12 mouse cellular contexts compared by ENCODE assay signal in the genomic region with DNA sequence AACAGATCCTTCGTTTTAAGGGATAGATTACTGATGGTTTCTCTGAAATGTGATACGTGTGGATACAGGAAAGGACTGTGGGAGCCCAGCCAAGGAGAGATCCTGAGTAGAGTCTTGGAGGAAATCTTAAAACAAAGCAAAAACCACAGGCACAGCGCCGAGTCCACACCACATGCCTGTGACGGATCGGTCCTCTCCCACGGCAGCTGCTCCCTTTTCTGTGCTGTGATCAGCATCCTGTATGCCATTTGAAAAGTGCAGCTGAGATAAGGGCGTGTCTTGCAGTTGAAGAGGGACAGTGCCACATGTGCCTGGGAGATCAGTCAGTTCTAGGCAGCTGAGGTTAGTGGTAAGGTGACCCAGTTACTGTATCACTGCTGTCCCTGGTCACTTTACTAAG. TPM values are rescaled to one million over a fixed set of nuclear protein-coding genes. Genes with fewer than 3 reads are reported as not detected.
DNase-seq lines count a peak whose midpoint lies in the region; ATAC-seq and TF ChIP-seq lines count a peak whose summit lies in the region.
"Had no signal": no experiment of that assay in that cellular context is flagged by ENCODE, and none has a peak within 500 bp of the region (broad histone marks: within the 10 kb centered on the region; RNA-seq: fewer than 3 reads in every experiment).

No protein-coding gene starts in this region.

- DNase-seq in gastrocnemius, adult 2 months, result peak; percentile 56
- DNase-seq in gastrocnemius, postnatal 4 days (ENCODE audit: low spot score in 2 of 2), result no peak
- peak; percentile 59 to 66 for DNase-seq in kidney, postnatal 25 days
- peak; percentile 12 for DNase-seq in induced T-regulatory cell, adult 2 months (ENCODE audit: low read depth)
- peak; percentile 34 for DNase-seq in skeletal muscle tissue, adult 2 months (ENCODE audit: low read depth, low spot score)
- no peak for DNase-seq in ovary, postnatal 14 days (ENCODE audit: low spot score)
- no peak for DNase-seq in left cerebral cortex, adult 11 months (ENCODE audit: low spot score)
- DNase-seq: embryo, embryonic 11 days had no signal

- H3K27ac ChIP-seq in gastrocnemius, adult 2 months, result peak overlapping the region; percentile 50; the same call in 1 of the 2 replicates
- no peak overlapping the region for H3K27ac ChIP-seq in kidney, embryonic 14.5 days (ENCODE audit: low read depth, low read length)
- H3K27ac ChIP-seq: hindbrain, embryonic 15.5 days; midbrain, embryonic 13.5 days had no signal

- no peak overlapping the region for H3K4me2 ChIP-seq in kidney, embryonic 14.5 days (replicated peaks; ENCODE audit: low read depth, low read length)
- H3K4me2 ChIP-seq: hindbrain, embryonic 15.5 days; midbrain, embryonic 13.5 days had no signal

- no peak overlapping the region for H3K4me3 ChIP-seq in gastrocnemius, adult 2 months
- H3K4me3 ChIP-seq in kidney, embryonic 14.5 days (ENCODE audit: low read length), result no peak overlapping the region
- H3K4me3 ChIP-seq: hindbrain, embryonic 15.5 days; midbrain, embryonic 13.5 days had no signal

- no peaks in the 10 kb centered on the region for H3K9me3 ChIP-seq in kidney, embryonic 14.5 days (ENCODE audit: control insufficient read depth, low read length)
- H3K9me3 ChIP-seq: hindbrain, embryonic 15.5 days; midbrain, embryonic 13.5 days had no signal

- ATAC-seq in kidney, embryonic 14.5 days (ENCODE audit: low FRiP score, low TSS enrichment), result no peak
- ATAC-seq: midbrain, embryonic 13.5 days; Patski had no signal

- whole genome bisulfite sequencing in kidney, embryonic 14.5 days, result 43% methylated on average over 8 of the region's 8 CpGs

- no peaks in the 10 kb centered on the region for H3K27me3 ChIP-seq in kidney, embryonic 14.5 days (ENCODE audit: control insufficient read depth, insufficient read depth, low read length)
- H3K27me3 ChIP-seq: hindbrain, embryonic 15.5 days; midbrain, embryonic 13.5 days; Patski had no signal

- H3K36me3 ChIP-seq in kidney, embryonic 14.5 days (ENCODE audit: control insufficient read depth, insufficient read depth, low read length), result 0 out of 2 replicates have a peak, but pooled peaks cover 3% of the 10 kb centered on the region
- H3K36me3 ChIP-seq: midbrain, embryonic 13.5 days had no signal

- intact Hi-C loops in gastrocnemius, adult 2 months (cut with DNase I), result loop anchor here (5.0 kb wide), 1 partner anchor 40 kb away; a partner anchor contains a TSS

- no peaks in the 10 kb centered on the region for H3K4me1 ChIP-seq in kidney, embryonic 14.5 days (ENCODE audit: control insufficient read depth, insufficient read depth, low read length)
- H3K4me1 ChIP-seq: hindbrain, embryonic 15.5 days; midbrain, embryonic 13.5 days had no signal

- H3K9ac ChIP-seq in kidney, embryonic 14.5 days (ENCODE audit: low read depth, low read length), result no peak overlapping the region
- H3K9ac ChIP-seq: hindbrain, embryonic 15.5 days; midbrain, embryonic 13.5 days had no signal

- TF ChIP-seq CTCF in gastrocnemius, adult 2 months (IDR thresholded peaks at IDR 0.05), result no peak

RNA-seq across cellular contexts. Expression of a gene that starts 39.3 kb away (rescaled TPM):
- total RNA-seq in gastrocnemius, adult 2 months (2021), result under 1 TPM in 1 of 2 experiments, not detected in 1; 0.31 TPM
- 1 to 10 TPM; 4.4 to 4.8 TPM for total RNA-seq in gastrocnemius, postnatal 4 days (2021)
- 19.4 and 24.5 TPM in 2 replicates for polyA plus RNA-seq in kidney, embryonic 14.5 days (2014; fragmentation: Nextera tagmentation; extraction: Ambion mirVana)

RNA-seq across cellular contexts. Expression of a gene that starts 41.7 kb away (rescaled TPM):
- 100 to 1,000 TPM; 224 to 367 TPM for total RNA-seq in gastrocnemius, adult 2 months (2021)
- 100 to 1,000 TPM; 222 to 253 TPM for total RNA-seq in gastrocnemius, postnatal 4 days (2021)
- polyA plus RNA-seq in kidney, embryonic 14.5 days (2014; fragmentation: Nextera tagmentation; extraction: Ambion mirVana), result 9.7 and 16.1 TPM in 2 replicates

Comparison
In these comparisons a context has a peak if more than half of its experiments do, and no peak if none do; other contexts are left out.
1. DNase-seq: peak in gastrocnemius, adult 2 months (single experiment), kidney, postnatal 25 days (2 of 2), induced T-regulatory cell, adult 2 months (single experiment) and skeletal muscle tissue, adult 2 months (single experiment); none in gastrocnemius, postnatal 4 days (0 of 2), ovary, postnatal 14 days (single experiment) and left cerebral cortex, adult 11 months (single experiment).
2. RNA of a gene that starts 39.3 kb away (total RNA-seq): 4.4 to 4.8 TPM in gastrocnemius, postnatal 4 days; 0.31 TPM in gastrocnemius, adult 2 months; every median in the first group is over 4 times any median in the second.